Mouse (Mus musculus): Measurements from ENCODE around the gene Acadvl. TPM values are rescaled to one million over a fixed set of nuclear protein-coding genes. Genes with fewer than 3 reads are reported as not detected.

The Acadvl gene
- polyA plus RNA-seq, 1 experiment: 88.6 TPM

DNA sequence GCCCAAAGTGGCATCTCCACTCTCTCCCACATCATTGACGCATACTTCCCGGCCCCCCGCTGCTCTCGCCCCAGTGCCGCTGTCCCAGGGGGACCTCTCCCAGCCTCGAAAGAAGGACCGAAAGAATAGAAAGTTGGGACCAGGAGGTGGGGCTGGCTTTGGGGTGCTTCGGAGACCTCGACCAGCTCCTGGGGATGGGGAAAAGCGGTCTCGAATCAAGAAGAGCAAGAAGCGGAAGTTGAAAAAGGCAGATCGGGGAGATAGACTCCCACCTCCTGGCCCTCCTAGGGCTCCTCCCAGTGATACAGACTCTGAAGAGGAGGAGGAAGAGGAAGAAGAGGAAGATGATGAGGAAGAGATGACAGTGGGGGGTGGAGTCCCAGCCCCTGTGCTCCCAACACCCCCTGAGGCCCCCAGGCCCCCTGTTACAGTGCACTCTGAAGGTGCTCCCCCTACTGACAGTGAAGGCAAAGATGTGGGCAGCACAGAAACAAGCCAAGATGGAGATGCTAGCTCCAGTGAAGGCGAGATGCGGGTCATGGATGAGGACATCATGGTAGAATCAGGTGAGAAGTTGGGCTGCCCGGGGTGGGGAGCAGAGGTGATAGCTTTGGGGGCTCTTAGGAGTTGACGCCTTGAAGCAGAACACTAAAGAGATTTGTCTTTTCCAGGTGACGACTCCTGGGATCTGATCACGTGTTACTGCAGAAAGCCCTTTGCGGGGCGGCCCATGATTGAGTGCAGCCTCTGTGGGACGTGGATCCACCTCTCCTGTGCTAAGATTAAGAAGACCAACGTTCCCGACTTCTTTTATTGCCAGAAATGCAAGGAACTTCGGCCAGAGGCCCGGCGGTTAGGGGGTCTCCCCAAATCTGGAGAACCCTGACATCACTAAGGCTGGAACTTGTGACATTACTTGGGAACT, 16.4 kb downstream of the Acadvl start:
- Histone ChIP-seq H3K4me3 (replicated peaks; ENCODE audit: extremely low read depth, low read depth, low read length) (no peak overlapping the region), H3K4me1 (ENCODE audit: control insufficient read depth, insufficient read depth, low read length) (peaks cover 9% of the 10 kb centered on the region)
- WGBS: 89% methylated on average over 27 of the region's 27 CpGs
- no peak for DNase-seq
- no peak for TF ChIP-seq POLR2A (IDR thresholded peaks at IDR 0.05; ENCODE audit: borderline replicate concordance, extremely low read depth, low read depth, low read length)
- no peak for TF ChIP-seq CTCF (IDR thresholded peaks at IDR 0.05; ENCODE audit: insufficient read depth, low read length)

DNA sequence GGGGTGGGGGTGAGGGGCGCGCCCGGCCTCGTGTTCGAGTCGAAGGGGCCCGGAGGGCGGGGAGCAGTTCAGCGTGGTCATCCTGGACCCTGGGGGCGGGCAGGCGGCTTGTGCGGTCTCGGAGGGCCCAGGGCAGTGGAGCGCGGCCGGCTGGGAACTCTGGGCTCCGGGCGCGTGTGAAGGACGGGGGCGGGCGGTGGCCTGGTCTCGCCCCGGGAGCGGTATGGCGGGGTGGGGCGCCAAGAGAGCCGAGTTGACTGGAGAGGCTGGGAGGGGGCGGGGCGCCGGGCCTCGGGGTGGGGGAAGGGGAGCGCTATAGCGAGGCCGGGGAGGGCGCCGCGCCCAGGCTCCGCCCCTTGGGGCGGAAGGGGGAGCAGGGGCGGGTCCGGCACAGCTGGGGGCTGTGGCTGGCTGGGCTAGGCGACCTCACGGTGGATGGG, 18.1 kb downstream of the Acadvl start:
- peak overlapping the region; percentile 85 for H3K4me3 ChIP-seq (replicated peaks; ENCODE audit: extremely low read depth, low read depth, low read length)
- TF ChIP-seq POLR2A (IDR thresholded peaks at IDR 0.05; ENCODE audit: borderline replicate concordance, extremely low read depth, low read depth, low read length) (peak; percentile 66; the same call in 1 of the 2 replicates), CTCF (IDR thresholded peaks at IDR 0.05; ENCODE audit: insufficient read depth, low read length) (no peak)
- peak; percentile 87 for DNase-seq
- 2% methylated on average over 41 of the region's 44 CpGs for WGBS
- peaks cover 10% of the 10 kb centered on the region for H3K4me1 ChIP-seq (ENCODE audit: control insufficient read depth, insufficient read depth, low read length)

DNA sequence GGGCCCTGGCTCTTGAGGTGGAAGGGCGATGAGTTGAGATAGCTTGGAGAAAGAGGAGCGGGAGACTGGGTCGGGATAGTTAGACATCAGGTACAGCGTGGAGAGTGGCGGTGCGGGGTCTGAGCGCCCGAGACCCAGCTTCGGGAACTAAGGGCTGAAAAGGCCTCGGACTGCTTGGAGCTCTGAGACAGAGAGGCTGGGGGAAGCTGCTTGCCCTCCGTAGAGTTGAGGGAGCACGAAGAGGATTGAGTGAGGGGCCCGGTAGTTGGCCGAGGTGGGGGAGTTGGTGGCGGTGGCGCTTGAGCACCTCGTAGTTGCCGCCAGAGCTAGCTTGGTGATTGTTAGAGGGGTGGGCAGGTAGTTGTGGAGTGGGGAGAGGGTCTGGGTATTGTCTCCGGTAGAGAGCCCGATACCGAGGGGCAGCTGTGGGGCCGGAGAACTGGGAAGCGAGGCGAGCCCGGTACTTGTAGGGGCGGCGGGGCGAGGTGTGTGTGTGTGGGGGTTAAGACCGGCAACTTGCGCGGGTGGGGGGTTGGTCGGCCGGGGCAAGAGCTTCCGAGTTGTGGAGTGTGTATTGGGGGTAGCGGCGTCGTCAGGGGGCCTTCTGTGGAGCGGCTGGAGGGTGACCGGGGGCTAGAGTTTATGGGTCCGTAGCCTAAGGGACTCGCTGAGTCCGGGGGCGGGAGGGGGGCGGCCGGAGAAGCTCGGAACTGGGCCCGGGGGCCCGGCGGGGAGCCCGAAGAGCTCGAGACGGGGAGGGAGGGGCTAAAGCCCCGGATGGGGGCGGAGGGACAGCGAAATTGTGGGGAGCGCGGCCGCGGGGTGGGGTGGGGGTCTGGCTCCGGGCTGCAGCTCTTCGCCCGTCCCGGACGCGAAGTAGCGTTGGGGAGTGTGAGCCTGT, 18.8 kb downstream of the Acadvl start:
- Histone ChIP-seq H3K4me3 (replicated peaks; ENCODE audit: extremely low read depth, low read depth, low read length) (peak overlapping the region; percentile 85), H3K4me1 (ENCODE audit: control insufficient read depth, insufficient read depth, low read length) (peaks cover 10% of the 10 kb centered on the region)
- TF ChIP-seq CTCF (IDR thresholded peaks at IDR 0.05; ENCODE audit: insufficient read depth, low read length) (no peak), POLR2A (IDR thresholded peaks at IDR 0.05; ENCODE audit: borderline replicate concordance, extremely low read depth, low read depth, low read length) (no peak)
- WGBS: 2% methylated on average over 66 of the region's 66 CpGs
- peak; percentile 60 for DNase-seq

DNA sequence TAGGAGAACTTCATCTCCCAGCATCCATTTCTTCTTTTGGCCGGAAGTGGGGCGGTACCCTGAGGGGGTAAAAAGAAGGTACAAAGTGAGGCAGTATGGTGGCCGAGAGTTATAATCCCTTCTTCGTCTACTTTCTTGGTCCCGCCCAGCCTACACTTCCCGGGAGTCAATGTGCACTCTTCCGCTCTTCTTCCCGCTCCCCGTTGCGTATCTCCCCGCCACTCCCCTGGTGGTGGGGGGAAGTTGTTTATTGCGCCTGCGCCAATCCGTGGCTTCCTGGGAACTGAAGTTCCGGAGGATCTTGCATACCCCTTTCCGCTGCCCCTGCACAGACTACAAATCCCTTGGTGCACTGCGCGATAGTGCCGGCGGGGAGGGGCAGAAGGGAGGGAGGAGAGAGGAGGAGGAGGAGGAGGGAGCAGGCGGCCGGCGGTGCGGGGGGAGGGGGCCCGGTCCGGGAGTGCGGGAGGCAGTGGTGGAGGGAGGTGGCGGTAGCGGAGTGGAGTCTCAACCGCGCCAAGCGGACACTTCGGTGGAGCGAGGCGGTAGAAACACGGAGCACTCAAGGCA, 19.7 kb downstream of the Acadvl start, which contains the start of gene Phf23:
Gene Phf23, plus strand, starts transcription at position 387 of the 570 bp plus-strand sequence.
- DNase-seq: peak; percentile 96
- peaks cover 4% of the 10 kb centered on the region for H3K4me1 ChIP-seq (ENCODE audit: control insufficient read depth, insufficient read depth, low read length)
- WGBS: under 1% methylated on average over 36 of the region's 36 CpGs
- peak within 1 kb of the TSS; percentile 85 for H3K4me3 ChIP-seq (replicated peaks; ENCODE audit: extremely low read depth, low read depth, low read length)
- peak; percentile 65; the same call in 1 of the 2 replicates for TF ChIP-seq POLR2A (IDR thresholded peaks at IDR 0.05; ENCODE audit: borderline replicate concordance, extremely low read depth, low read depth, low read length)
- peak; percentile 25; the same call in 1 of the 2 replicates for TF ChIP-seq CTCF (IDR thresholded peaks at IDR 0.05; ENCODE audit: insufficient read depth, low read length)

DNA sequence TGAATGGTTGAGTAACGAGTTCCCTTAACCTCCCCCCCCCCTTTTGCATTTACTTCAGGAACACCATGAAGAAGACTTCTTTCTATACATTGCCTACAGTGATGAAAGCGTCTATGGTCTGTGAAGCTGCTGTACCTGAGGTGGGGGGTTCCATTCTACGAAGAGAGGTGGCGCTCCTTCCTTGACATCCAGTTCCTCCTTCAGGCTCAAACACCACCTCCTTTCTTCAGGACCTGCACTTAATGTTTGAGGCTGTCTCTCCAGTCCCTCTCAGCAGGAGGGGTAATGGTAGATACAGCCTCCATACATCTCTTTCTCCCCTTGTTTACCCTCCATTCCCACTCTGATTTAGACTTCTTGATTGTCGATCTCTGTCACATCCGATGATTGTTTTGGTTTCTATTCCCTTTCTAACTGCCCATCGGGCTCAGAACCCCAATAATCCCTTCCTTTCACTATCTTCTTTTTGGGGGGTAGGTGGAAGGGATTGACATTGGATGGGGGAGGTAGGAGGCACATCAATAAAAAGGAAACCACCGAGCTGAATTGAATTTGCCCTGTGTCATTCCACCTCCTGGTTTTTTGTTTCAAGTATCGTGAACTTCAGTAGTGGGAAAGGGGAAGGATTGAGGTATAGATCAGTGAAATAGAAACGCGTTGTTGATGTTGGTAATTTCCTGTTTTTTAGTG, 20.7 kb downstream of the Acadvl start:
- DNase-seq: no peak
- WGBS: 81% methylated on average over 11 of the region's 11 CpGs
- TF ChIP-seq POLR2A (IDR thresholded peaks at IDR 0.05; ENCODE audit: borderline replicate concordance, extremely low read depth, low read depth, low read length) (no peak), CTCF (IDR thresholded peaks at IDR 0.05; ENCODE audit: insufficient read depth, low read length) (no peak)
- Histone ChIP-seq H3K4me3 (replicated peaks; ENCODE audit: extremely low read depth, low read depth, low read length) (no peak overlapping the region), H3K4me1 (ENCODE audit: control insufficient read depth, insufficient read depth, low read length) (peaks cover 4% of the 10 kb centered on the region)

DNA sequence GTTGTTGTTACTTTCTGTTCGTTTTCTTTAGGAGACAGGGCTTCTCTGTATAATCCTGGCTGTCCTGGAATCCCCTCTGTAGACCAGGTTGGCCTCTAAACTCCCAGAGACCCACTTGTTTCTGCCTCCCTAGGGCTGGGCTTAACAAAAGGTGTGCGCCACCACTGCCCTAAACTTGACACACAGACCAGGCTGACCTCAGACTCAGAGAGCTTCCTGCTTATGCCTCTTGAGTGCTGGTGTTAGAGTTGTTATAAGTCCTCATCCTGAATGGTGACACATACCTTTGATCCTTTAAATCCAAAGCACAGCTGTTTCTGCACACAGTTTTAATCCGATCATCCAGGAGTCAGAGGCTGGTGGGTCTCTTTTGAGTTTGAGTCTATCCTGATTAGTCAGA, 22.3 kb downstream of the Acadvl start:
- no peak for DNase-seq
- no peak overlapping the region for H3K4me3 ChIP-seq (replicated peaks; ENCODE audit: extremely low read depth, low read depth, low read length)

DNA sequence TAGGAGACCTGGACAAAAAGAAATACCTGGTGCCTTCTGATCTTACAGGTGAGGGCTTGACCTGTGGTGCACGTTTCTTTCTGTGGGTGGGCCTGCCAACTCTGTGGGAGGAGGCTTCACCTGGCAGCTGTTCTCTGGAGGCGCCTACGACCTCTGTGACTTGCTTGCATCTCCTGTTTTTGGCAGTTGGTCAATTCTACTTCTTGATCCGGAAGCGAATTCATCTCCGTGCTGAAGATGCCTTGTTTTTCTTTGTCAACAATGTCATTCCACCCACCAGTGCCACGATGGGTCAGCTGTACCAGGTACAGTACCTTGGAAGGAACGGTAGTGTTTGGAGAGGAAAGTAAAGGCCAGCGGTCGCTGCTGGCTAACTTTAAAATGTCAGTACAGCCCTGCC, 22.8 kb downstream of the Acadvl start:
- Histone ChIP-seq H3K4me3 (replicated peaks; ENCODE audit: extremely low read depth, low read depth, low read length) (peak overlapping the region; percentile 51), H3K4me1 (ENCODE audit: control insufficient read depth, insufficient read depth, low read length) (peaks cover 4% of the 10 kb centered on the region)
- TF ChIP-seq CTCF (IDR thresholded peaks at IDR 0.05; ENCODE audit: insufficient read depth, low read length) (no peak), POLR2A (IDR thresholded peaks at IDR 0.05; ENCODE audit: borderline replicate concordance, extremely low read depth, low read depth, low read length) (no peak)
- 48% methylated on average over 10 of the region's 10 CpGs for WGBS
- no peak for DNase-seq

More for the DNA sequence above, 22.3 kb downstream of the Acadvl start:
- peaks cover 4% of the 10 kb centered on the region for H3K4me1 ChIP-seq (ENCODE audit: control insufficient read depth, insufficient read depth, low read length)
- 62% methylated on average over 3 of the region's 3 CpGs for WGBS
- no peak for TF ChIP-seq CTCF (IDR thresholded peaks at IDR 0.05; ENCODE audit: insufficient read depth, low read length)
- TF ChIP-seq POLR2A (IDR thresholded peaks at IDR 0.05; ENCODE audit: borderline replicate concordance, extremely low read depth, low read depth, low read length): no peak

DNA sequence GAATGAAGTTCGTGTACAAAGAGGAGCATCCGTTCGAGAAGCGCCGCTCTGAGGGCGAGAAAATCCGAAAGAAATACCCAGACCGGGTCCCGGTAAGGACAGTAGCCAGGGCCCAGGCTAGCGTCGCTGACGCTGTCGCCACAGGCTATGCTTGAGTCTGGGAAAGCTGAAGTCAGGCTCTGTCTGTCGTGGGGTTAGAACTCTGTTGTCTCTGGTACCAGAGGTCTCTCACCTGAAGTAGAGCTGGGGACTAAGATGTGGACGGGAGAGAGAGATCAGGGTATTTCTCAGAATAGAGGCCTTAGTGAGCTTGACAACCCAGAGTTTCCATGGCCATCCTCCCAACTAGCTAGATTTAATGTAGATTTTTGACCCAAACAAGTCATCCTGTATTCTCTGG, 23.5 kb downstream of the Acadvl start:
- Histone ChIP-seq H3K4me3 (replicated peaks; ENCODE audit: extremely low read depth, low read depth, low read length) (peak overlapping the region; percentile 69), H3K4me1 (ENCODE audit: control insufficient read depth, insufficient read depth, low read length) (peaks cover 4% of the 10 kb centered on the region)
- under 1% methylated on average over 15 of the region's 15 CpGs for WGBS
- DNase-seq: no peak
- no peak for TF ChIP-seq CTCF (IDR thresholded peaks at IDR 0.05; ENCODE audit: insufficient read depth, low read length)
- TF ChIP-seq POLR2A (IDR thresholded peaks at IDR 0.05; ENCODE audit: borderline replicate concordance, extremely low read depth, low read depth, low read length): no peak
